In the genomic region with DNA sequence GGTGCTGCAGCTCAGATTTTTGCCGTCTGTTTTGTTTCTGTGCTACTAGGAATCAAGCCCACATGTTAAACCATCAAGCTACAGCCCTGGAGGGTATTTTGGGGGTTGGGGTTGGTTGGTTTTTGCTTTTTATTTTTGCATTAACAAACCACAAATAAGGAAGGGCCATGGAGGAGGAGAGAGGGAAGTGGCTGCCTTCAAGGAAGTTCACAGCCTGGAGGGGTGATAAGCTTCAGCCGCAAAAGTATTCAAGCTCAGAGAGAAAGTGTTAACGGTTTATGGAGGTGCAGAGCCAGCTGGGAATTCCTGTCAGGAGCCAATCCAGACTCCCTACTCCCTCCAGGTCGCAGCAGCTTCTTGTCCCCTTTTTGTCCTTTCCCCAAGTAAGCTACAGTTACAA, we compare ENCODE assay signal across 14 mouse cellular contexts. TPM values are rescaled to one million over a fixed set of nuclear protein-coding genes. Genes with fewer than 3 reads are reported as not detected.
DNase-seq lines count a peak whose midpoint lies in the region; ATAC-seq and TF ChIP-seq lines count a peak whose summit lies in the region.
"Had no signal": no experiment of that assay in that cellular context is flagged by ENCODE, and none has a peak within 500 bp of the region (broad histone marks: within the 10 kb centered on the region; RNA-seq: fewer than 3 reads in every experiment).

No protein-coding gene starts in this region.

- H3K4me3 ChIP-seq in lung, embryonic 14.5 days (ENCODE audit: low read depth, low read length), result no peak overlapping the region
- H3K4me3 ChIP-seq in liver, embryonic 12.5 days, result no peak overlapping the region
- H3K4me3 ChIP-seq: hindbrain, embryonic 10.5 days; midbrain, embryonic 12.5 days had no signal

- H3K27me3 ChIP-seq in lung, embryonic 14.5 days (ENCODE audit: insufficient read depth, low read length), result no peaks in the 10 kb centered on the region
- no peaks in the 10 kb centered on the region for H3K27me3 ChIP-seq in liver, embryonic 12.5 days (replicated peaks)
- H3K27me3 ChIP-seq: midbrain, embryonic 12.5 days had no signal

- DNase-seq in heart, adult 11 months, result peak; percentile 87
- DNase-seq in heart, postnatal 25 days (ENCODE audit: low spot score), result no peak
- DNase-seq in lung, embryonic 14.5 days, result no peak
- DNase-seq in lung, postnatal 4 days, result no peak
- DNase-seq in left cerebral cortex, postnatal 36 days (ENCODE audit: low spot score in 2 of 2), result no peak
- DNase-seq in kidney, adult 18-20 months, result no peak
- no peak for DNase-seq in cerebellum, postnatal 14 days
- DNase-seq: B cell, adult 2 months; cerebellum, adult 9-11 months; kidney, adult 8-10 months had no signal

- intact Hi-C loops in heart, postnatal 25 days (cut with DNase I), result no loop called here
- intact Hi-C loops in left cerebral cortex, postnatal 36 days (cut with DNase I), result no loop called here

- no peak overlapping the region for H3K9ac ChIP-seq in lung, embryonic 14.5 days
- H3K9ac ChIP-seq in liver, embryonic 12.5 days, result no peak overlapping the region
- H3K9ac ChIP-seq: liver, embryonic 14.5 days; midbrain, embryonic 12.5 days had no signal

- H3K27ac ChIP-seq in lung, embryonic 14.5 days (ENCODE audit: low read depth), result 0 out of 2 replicates have a peak overlapping the region, but pooled peaks have one; percentile 15
- peak overlapping the region; percentile 26; the same call in 1 of the 2 replicates for H3K27ac ChIP-seq in liver, embryonic 12.5 days
- H3K27ac ChIP-seq: hindbrain, embryonic 10.5 days; liver, embryonic 14.5 days; midbrain, embryonic 12.5 days had no signal

- H3K36me3 ChIP-seq in lung, embryonic 14.5 days (ENCODE audit: insufficient read depth), result peaks cover 71% of the 10 kb centered on the region
- H3K36me3 ChIP-seq in liver, embryonic 12.5 days, result peaks cover 39% of the 10 kb centered on the region

- H3K9me3 ChIP-seq in lung, embryonic 14.5 days (ENCODE audit: low read depth, low read length), result no peaks in the 10 kb centered on the region
- H3K9me3 ChIP-seq in liver, embryonic 12.5 days (replicated peaks), result no peaks in the 10 kb centered on the region
- H3K9me3 ChIP-seq: hindbrain, embryonic 10.5 days; midbrain, embryonic 12.5 days had no signal

- no peak for ATAC-seq in lung, embryonic 14.5 days (ENCODE audit: insufficient read depth)
- no peak for ATAC-seq in liver, embryonic 12.5 days

- H3K4me1 ChIP-seq in lung, embryonic 14.5 days (ENCODE audit: insufficient read depth), result peaks cover 25% of the 10 kb centered on the region
- H3K4me1 ChIP-seq in liver, embryonic 12.5 days, result peaks cover 60% of the 10 kb centered on the region
- H3K4me1 ChIP-seq: midbrain, embryonic 12.5 days had no signal

- WGBS in lung, embryonic 14.5 days, result 26% methylated on average over 4 of the region's 4 CpGs
- 11% methylated on average over 4 of the region's 4 CpGs for WGBS in liver, embryonic 12.5 days (ENCODE audit: insufficient replicate concordance)

- no peak for TF ChIP-seq CTCF in lung, embryonic 14.5 days (IDR thresholded peaks at IDR 0.05; ENCODE audit: low read depth)

- H3K4me2 ChIP-seq in lung, embryonic 14.5 days, result no peak overlapping the region
- peak overlapping the region; percentile 5; the same call in 1 of the 2 replicates for H3K4me2 ChIP-seq in liver, embryonic 12.5 days
- H3K4me2 ChIP-seq: midbrain, embryonic 12.5 days had no signal

RNA-seq across cellular contexts. Expression of a gene that starts 8.8 kb away (rescaled TPM):
- 1 to 10 TPM; 6.1 to 7.2 TPM for total RNA-seq in heart, postnatal 25 days (2021)
- 15.8 and 18.8 TPM in 2 replicates for polyA plus RNA-seq in lung, embryonic 14.5 days (2014; fragmentation: Nextera tagmentation; extraction: Ambion mirVana)
- 1.2 and 1.4 TPM in 2 replicates for polyA plus RNA-seq in liver, embryonic 12.5 days (2016; fragmentation: Nextera tagmentation; extraction: Ambion mirVana)
- 1 to 10 TPM; 2.3 to 3.7 TPM for total RNA-seq in left cerebral cortex, postnatal 36 days (2021)

RNA-seq across cellular contexts. Expression of a gene that starts 9.7 kb away (rescaled TPM):
- total RNA-seq in heart, postnatal 25 days (2021), result under 1 TPM; 0.29 to 0.56 TPM
- polyA plus RNA-seq in lung, embryonic 14.5 days (2014; fragmentation: Nextera tagmentation; extraction: Ambion mirVana), result 9.9 and 10.9 TPM in 2 replicates
- 0.42 and 0.48 TPM in 2 replicates for polyA plus RNA-seq in liver, embryonic 12.5 days (2016; fragmentation: Nextera tagmentation; extraction: Ambion mirVana)
- total RNA-seq in left cerebral cortex, postnatal 36 days (2021), result 10 to 100 TPM; 34.1 to 44.5 TPM

RNA-seq across cellular contexts. Expression of a gene that starts 12.8 kb away (rescaled TPM):
- 10 to 100 TPM; 23.4 to 25.3 TPM for total RNA-seq in heart, postnatal 25 days (2021)
- 108 and 115 TPM in 2 replicates for polyA plus RNA-seq in lung, embryonic 14.5 days (2014; fragmentation: Nextera tagmentation; extraction: Ambion mirVana)
- 106 and 109 TPM in 2 replicates for polyA plus RNA-seq in liver, embryonic 12.5 days (2016; fragmentation: Nextera tagmentation; extraction: Ambion mirVana)
- total RNA-seq in left cerebral cortex, postnatal 36 days (2021), result 10 to 100 TPM; 38.5 to 43.6 TPM

RNA-seq across cellular contexts. Expression of a gene that starts 12.9 kb away (rescaled TPM):
- 1 to 10 TPM; 1.3 to 1.9 TPM for total RNA-seq in heart, postnatal 25 days (2021)
- polyA plus RNA-seq in lung, embryonic 14.5 days (2014; fragmentation: Nextera tagmentation; extraction: Ambion mirVana), result 2.7 and 3.1 TPM in 2 replicates
- polyA plus RNA-seq in liver, embryonic 12.5 days (2016; fragmentation: Nextera tagmentation; extraction: Ambion mirVana), result 9.9 and 10.0 TPM in 2 replicates
- total RNA-seq in left cerebral cortex, postnatal 36 days (2021), result 1 to 10 TPM; 3.7 to 7.3 TPM

RNA-seq across cellular contexts. Expression of a gene that starts 33.6 kb away (rescaled TPM):
- under 1 TPM; 0.81 to 0.91 TPM for total RNA-seq in heart, postnatal 25 days (2021)
- 5.2 and 8.0 TPM in 2 replicates for polyA plus RNA-seq in lung, embryonic 14.5 days (2014; fragmentation: Nextera tagmentation; extraction: Ambion mirVana)
- 2.7 and 3.0 TPM in 2 replicates for polyA plus RNA-seq in liver, embryonic 12.5 days (2016; fragmentation: Nextera tagmentation; extraction: Ambion mirVana)
- 1 to 10 TPM; 1.0 to 1.7 TPM for total RNA-seq in left cerebral cortex, postnatal 36 days (2021)

Comparison
In these comparisons a context has a peak if more than half of its experiments do, and no peak if none do; other contexts are left out.
1. RNA of a gene that starts 9.7 kb away (total RNA-seq): 34.1 to 44.5 TPM in left cerebral cortex, postnatal 36 days; 0.29 to 0.56 TPM in heart, postnatal 25 days; every median in the first group is over 10 times any median in the second.